Mouse (Mus musculus) cerebellum, adult 18-20 months (tissue): ENCODE data around the gene Gpc6.

Experiments used
- DNase-seq, 2 experiments: peaks; one replicate each; pipeline ENCODE4 v3.0.0; 2021

Gene Gpc6

DNA sequence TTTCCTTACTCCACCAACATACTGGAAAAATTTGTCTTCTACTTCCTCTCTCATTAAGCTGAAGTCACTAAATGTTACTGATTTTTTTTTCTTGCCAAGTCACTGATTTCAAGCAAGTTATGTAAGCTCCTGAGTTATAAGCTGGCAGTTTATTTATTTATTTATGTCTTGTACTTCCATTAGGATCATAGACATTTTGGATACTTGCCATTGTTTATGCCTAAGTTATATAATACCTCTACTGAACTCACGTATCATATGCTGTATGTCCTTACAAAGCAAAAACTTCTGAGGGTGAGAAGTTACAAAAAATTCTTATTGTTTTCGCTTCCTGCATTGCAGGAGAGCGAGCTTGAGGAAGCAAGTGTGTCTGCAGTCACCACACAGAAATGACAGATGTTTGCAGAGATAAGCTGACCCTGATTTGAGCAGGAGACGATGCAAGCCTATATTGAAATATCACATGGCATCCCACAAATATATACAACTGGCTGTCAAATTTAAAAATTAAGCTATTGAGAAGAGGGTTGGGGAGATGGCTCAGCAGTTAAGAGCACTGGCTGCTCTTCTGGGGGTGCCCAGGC is 1020.9 kb downstream of the Gpc6 start:
- DNase-seq: no peak

DNA sequence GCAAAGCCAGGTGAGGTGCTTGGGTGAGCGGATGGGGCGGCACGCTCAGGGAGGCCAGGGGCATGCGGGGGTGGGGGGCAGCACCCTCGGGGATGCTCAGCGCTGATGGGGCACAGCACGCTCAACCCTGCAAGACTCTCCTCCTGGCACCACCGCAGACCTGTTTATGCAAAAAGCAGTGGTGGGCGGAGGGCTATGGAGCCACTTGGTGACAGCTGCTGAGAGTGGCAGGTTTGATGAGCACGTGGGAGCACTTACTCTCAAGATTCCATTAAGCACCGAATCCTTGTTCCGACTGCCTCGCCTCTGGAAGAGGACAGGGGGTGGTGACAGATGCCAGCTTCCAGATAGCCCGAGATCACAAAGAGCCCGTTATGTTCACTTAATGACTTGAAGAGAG is 1026.2 kb downstream of the Gpc6 start:
- DNase-seq: no peak

DNA sequence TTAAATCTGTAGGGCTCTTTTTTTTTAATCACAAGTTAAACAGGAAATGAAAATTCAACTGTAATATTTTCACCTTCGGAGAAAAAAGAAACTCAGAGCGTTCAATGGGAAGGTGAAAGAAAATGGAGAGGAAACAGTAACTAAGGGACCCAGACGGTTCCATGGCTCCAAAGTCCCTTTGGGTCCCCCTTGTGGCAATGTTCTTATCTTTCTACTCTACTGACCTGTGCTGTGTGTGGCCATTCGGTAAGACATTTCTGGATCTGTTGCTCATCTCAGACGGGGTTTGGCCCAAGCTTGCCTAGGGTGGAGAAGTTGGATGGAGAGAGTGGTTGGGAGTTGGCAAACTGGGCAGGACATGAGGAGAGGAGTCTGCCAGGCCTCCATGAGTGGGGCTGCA is 1026.6 kb downstream of the Gpc6 start:
- DNase-seq: no peak

DNA sequence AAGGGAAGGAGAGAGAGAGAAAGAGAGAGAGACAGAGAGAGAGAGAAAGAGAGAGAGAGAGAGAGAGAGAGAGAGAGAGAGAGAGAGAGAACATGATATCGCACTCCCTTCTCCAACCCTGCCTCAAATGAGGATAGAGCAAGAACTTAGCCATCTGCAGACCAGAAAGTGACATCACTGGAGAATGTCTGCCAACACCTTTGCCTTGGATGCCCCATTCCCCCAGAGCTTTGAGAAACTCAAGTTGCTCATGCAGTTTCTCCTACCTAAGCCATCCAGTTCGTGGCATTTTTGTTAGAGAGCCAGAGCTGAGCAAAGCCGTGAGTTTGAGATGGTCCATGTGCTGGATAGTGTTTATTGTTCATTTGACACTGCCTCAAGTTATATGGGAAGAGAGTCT is 1030.9 kb downstream of the Gpc6 start:
- DNase-seq: no peak

DNA sequence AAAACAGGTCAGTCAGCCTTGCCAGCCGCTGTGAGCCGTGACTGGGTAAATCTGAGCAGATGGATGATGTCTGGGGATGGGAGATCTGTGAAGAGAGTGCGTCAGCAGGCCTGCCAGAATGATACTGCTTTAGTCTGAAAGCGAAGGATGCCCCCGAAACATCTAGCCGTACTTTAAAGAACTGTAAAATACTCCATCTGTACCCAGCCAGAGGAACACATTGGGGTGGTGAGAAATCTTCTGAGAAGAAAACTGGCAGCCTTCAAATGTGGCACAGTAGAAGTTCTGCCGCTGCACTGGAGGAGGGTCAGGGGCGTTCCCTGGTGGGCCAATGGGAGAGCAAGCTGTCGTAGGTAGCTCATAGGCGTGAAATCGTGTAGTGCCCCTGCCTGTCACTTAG is 1033.3 kb downstream of the Gpc6 start:
- no peak for DNase-seq

DNA sequence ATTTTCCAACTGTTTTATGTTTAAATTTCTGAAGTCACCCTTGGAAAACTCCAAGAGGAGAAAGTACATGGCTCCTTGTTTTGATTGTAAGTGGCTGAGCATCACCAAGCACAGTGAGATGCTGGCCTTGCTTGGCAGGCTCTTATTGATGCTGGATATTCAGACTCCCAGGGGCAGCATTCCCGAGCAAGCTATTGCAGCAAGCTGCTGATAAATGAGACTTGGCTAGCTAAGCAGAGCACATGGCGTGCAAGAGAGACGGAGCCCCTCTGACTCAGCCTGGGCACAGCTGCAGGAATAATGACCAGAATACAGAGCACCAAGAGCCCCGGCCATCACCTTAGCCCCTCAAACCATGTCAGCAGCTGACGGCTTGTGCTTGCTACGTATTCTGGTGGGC is 1036.2 kb downstream of the Gpc6 start:
- no peak for DNase-seq

DNA sequence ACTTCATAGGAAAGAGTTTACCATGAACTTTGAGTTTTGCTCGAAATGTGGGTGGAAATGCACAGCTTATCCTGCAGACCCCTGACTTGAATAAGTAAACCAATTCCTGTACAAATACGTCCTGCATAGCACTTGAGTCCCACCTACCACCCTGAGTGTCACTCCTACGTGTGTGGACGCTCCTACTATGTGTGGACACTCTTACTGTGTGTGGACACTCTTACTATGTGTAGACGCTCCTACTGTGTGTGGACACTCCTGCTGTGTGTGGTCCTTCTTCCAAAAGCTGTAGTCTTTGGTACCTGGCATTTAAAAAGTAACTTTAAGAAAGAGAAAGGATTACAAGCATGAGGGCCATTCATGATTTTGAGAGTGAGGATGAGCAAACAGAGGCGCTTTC is 1036.7 kb downstream of the Gpc6 start:
- DNase-seq: no peak

DNA sequence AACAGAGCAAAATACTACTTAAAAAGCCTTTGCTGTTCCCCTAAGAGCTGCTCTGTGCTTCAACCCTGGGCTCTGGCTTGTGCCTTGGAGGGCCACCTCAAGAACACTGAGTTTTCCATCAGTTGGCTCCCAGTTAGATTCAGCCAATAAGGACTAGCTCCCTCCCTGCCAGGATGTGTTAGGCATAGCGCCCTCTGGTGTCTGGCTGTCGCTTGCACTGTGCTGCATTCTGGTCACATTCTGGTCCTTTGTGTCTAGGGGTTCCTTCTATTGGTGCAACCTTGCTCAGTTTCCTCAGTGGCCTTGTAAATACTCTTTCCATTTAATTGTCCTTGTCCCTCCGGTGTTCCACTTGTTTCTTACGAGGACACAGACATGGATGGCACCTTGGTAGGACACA is 1037.3 kb downstream of the Gpc6 start:
- DNase-seq: peak in 1 of 2 experiments; percentile 7

DNA sequence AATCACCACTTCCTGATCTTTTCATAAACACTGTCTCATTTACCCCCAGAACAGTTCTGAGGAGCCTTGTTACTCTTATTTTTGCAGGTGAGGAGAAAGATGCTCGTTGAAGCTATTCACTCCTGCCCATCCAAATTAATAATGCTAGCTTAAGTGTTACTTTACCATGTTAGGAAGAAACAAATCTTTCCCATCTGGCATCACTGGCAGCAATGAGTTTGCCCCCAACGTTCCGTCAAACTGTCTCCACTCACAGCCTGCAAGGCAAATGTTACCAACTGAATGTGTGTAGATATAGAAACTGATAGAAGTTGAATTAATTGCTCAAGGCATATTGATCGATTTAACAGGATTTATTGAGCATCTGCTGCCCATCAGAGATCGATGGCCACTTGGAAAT is 1047.5 kb downstream of the Gpc6 start:
- no peak for DNase-seq

DNA sequence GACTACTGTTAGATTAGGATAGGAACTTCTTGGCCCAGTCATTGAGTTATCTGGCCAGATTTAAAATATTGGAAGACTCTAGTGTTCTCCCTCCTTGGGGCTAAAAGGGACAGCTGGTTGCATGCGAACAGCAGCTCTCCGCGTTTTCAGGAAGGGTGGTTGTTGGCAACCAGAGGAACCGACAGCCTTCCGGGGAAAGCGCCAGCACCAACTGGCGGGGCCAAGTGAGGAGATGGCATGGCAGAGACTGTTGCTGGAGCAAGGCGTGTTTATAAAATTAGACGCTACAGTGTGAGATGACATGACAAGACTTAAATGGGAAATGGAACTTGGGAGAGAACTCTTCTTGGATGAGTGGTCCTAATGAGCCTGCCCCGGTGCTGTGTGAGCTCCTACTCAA is 1056.4 kb downstream of the Gpc6 start:
- DNase-seq: no peak

DNA sequence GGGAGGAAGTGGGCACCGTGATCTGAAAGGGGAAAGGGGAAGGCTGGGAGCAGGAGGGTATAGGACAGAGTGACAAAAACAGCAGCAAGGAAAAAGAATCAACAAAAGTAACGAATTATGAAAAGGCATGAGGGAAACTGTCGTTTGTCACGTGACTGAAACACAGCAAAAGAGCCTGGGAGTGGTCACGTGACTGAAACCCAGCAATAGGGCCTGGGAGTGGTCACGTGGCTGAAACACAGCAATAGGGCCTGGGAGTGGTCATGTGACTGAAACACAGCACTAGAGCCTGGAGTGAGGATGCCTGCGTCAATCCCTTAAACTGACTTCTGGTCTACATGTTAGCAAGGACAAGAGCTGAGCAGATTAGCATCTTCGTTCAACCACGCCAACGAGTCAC is 1063.3 kb downstream of the Gpc6 start:
- no peak for DNase-seq

DNA sequence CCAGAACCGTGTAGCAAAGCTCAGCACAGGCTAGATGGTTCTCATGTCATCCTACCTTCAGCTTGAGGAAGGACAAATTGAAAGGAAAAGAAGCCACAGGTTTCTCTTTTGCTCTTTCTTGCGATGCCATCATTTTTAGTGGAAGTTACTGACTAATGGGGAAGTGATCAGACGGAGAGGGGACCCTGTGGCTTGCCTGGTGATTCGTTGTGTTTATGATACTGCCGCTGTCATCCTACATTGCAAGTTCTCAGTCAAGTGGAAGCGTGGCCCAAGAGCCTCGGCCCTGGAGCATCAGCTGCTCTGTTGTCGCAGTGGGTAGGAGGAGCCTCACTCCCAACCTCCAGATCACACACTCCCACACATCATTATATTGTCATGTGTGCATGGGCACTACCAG is 1065.1 kb downstream of the Gpc6 start:
- no peak for DNase-seq

DNA sequence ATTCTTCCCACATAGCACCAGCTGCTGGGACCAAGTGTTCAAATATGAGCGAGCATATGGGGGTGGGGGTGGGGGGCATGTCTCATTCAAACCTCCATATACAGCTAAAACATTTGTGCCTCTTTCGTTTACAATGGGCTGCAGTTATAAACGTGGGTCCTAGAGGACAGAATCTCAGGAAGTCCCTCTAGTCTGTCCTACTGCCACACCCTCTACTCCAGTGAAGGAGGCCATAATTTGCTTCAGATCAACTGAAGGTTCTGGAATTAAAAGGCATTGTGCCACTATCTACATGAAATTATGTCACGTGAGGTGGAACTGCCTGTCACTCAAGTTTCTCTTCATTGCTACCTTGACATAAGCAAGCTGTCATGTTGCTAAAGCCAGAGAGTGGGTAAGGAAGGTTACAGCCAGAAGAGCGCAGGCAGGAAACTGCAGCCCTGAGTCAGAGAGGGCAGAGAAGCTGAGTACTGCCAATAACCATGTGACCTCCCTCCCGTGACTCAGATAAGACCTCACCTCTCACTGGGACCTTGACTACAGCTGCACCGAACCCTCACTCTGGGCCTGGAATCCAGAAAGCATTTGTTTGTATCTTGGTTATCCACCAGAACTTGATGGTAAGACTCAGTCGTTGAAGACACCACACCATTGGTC is 1067.6 kb downstream of the Gpc6 start:
- DNase-seq: no peak

DNA sequence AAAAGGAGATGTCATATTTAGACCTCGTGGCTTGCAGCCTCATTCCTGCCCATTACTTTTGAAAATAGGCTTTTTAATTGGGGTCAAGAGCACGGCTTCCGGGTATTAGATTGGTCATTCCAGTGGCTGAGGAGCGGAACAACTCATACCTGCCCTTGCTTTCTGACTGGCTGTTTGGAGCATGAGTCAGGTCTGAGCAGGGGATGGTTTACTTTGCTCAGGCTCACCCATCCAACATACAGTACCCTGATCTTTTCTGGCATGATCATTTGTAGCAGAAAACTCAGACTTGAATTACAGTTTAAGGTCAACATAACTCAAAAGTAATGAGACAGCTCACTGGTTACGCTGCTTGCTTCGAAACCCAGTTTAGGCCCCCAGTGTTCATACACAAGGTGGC is 1068.7 kb downstream of the Gpc6 start:
- DNase-seq: no peak

DNA sequence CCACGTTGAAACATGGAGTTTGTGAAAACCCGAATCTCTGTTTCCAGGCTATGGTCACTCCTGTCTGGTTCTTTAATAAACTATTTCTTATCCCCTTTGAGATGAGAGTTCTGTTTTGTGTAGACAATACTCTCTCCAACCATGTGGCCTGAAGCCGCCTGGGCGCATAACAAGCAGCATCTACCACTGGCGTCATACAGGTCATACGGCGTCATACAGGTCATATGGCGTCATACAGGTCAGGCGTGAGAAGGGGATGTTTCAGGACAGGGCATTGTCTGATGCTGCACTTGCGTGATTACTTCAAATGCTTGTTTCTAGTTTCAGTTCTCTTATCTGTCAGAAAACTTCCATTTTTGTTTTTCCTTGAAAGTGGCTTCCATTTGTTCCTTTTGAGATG is 1079.3 kb downstream of the Gpc6 start:
- no peak for DNase-seq

DNA sequence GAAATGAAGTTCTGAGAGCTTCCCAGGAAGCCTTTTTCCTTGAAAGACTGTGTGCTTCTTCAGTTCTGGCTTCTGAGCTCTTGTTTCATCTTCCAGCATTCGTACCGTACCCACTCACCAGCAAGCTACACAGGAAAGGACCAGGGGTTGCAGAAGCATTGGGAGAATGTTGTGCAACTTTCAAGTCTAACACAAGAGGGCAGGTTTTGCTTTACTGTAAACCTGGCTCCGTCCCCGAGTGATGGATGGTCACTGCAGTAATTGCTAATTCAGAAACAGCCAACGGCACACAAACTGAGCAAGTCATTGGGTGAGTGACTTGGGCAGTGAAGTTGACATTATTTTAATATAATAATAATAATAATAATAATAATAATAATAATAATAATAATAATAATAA is 1080.6 kb downstream of the Gpc6 start:
- peak; percentile 14 to 15 for DNase-seq

DNA sequence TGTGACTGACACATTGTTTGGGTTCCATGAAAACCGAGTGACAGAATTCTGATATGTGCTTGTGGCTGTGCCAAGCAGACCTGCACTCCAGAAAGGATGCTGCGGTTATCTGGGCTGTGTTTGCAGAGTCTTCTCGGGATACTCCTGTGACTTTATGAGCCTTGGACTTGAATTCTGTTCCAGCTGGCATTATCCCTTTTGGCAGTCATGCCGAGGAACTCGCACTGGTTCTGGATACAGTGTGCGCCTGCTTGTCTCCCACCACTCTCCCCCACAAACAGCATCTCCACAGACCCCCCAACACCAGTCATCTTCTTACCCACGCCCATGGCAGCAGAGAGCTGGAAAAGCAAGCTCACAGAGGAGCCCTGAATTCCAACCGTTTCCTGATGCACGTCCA is 1084.4 kb downstream of the Gpc6 start:
- no peak for DNase-seq

DNA sequence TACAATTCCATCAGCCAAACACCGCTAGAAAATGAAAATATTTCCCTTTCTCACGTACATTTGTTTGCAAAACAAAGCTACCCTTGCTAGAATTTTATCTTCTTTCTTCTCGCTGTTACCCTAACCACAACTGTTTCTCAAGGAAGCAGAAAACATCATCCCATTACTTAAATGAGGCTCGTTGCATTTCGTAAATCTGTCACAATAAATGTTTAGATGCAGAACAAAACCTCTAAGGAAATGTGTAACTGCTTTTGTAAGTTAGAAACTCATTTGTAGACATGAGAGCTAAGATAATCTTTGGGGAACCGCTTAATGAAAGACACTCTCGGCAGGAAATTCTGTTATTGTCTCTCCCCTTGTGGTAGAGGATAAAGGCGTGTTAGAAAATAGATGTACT is 1088.1 kb downstream of the Gpc6 start:
- no peak for DNase-seq

DNA sequence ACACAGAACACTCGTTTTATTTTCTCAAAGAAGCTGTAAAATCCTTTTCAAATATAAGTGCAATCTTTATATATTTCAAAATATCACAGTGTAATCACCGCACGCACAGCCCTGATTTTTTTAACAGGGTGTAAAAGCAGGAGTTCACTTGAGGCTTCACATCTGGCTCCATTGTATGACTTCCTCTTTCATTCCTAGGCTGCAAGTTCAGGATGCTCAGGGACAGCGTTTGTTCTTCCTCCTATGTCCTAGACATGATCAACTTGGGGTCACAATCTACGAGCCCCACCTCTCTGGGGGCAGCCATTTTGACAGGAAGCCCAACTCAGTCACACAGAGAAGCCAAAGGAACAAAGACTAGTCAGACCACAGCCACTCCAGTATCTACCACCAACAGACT is 1094.2 kb downstream of the Gpc6 start:
- DNase-seq: no peak

DNA sequence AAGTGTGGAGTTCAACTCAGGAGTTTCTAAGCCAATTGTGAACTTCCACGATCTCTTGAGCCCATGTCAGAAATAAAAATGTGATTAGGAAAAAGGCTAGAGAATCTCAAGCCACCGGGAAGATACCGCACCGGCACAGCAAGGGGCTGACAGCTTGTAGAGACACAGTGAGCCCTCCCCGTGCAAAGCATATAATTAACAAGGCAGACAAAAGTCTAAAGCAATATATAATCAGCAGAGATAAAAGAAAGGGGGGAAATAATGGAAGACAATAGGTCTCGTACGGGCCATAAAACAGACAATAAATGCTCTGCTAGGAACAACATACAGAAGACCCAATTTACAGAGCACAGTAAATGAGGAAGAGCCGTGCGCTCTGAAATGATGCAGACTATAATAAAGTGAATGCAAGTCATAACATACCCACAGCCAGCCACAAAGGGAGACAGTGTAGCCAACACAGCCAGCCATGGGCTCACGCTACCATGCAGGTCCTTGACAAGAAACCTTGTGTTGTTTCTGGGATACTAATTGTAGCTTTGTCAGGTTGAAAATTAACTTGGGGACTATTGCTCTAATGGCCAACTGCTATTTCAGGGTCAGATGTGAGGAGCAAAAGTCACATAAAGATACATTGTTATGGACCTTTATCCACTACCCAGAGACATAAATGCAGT is 1096.9 kb downstream of the Gpc6 start:
- no peak for DNase-seq
